Mouse (Mus musculus) regulatory T cell (primary cell): ENCODE measurements around the gene Xrcc5.

Experiments
- in situ Hi-C: fragments of 300-600 bp; cut with MboI, MseI; formaldehyde crosslinking; loops from one replicate; pipeline ENCODE4 v1.15.1; 2025; ENCODE audit warnings: high pct_unique_total_duplicates

The Xrcc5 gene

GRCm38 (mm10) chr1:72307317-72307798 is at the start of gene Xrcc5:
Xrcc5 (plus strand) TSS chr1:72307421.
- in situ Hi-C loops: loop anchor here (10.0 to 25.0 kb wide), 2 partner anchors 53 to 555 kb away; partner anchors contain the start of gene Igfbp5

DNA sequence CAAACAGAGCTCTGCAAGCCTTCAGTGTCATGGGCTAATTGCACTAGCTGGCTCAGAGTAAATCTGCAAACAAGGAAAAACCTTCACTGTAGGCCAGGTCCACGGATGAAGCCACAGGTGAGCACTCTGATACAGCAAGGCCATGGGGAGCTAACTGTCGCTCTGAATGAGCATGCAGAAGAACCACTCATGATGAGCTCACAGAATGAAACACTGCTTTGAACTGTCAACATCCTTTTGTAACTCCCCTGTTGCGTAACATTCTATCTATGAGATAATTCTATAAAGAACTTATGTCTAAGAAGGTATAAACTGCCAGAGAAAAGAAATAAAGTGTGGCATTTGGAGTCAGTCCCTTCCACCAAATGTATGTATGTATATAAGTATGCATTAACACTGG is 44.1 kb upstream of the Xrcc5 start:
- in situ Hi-C loops: no loop called here

GRCm38 (mm10) chr1:72278085-72278484 is 29.1 kb upstream of the Xrcc5 start:
- in situ Hi-C loops: no loop called here

GRCm38 (mm10) chr1:72282604-72283003 is 24.6 kb upstream of the Xrcc5 start:
- in situ Hi-C loops: loop anchor here (10.0 kb wide), 1 partner anchor 302 kb away; the partner anchor contains the start of gene Smarcal1

DNA sequence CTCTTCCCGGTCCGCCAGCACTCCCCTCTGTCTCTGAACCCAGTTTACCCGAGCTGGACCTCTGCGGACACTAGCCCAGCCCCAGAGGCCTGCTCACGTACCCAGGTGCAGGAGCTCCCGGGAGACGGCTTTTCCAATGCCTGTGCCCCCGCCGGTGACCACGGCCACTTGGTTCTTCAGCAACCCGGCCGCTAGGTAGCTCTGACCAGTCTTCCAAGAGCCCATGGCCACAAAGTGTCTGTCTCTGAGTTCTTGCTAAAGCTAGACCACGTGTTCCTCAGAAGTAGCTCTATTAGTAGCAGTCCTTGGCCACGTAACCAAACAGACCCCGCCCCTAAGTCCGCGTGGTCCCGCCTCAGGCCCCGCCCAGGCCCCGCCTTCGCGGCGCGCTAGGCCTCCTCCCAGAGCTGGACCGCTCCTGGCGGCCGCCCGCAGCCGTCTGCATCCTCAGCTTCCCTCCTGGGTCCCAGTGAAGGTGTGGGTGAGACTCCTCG is 23.2 kb upstream of the Xrcc5 start, which contains the start of the genes Pecr and Tmem169:
Pecr (minus strand) TSS at position 323 of the 494 bp plus-strand sequence.
Tmem169 (plus strand) TSS at position 378 of the 494 bp plus-strand sequence.
- in situ Hi-C loops: loop anchor here (10.0 kb wide), 1 partner anchor 301 kb away; the partner anchor contains the start of gene Smarcal1

DNA sequence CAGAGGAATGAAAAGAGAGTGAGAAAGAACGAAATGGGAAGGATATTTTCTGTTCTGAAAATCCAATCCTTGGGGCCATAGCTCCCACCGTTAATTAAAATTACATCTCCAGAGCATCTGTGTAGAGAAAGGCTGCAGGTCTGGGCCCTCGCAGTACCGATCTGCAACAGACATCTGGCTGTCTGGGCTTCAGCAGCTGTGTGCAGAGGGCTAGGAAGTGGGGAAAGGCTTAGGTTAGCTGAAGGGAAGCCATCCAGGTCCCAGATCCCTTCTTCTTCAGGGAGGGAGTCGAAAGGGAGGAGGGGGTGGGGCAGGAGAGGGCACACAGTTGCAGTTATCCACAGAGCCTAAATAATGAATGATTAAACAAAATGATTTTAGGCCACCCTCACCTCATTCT is 22.7 kb upstream of the Xrcc5 start:
- in situ Hi-C loops: loop anchor here (10.0 kb wide), 1 partner anchor 300 kb away; the partner anchor contains the start of gene Smarcal1

GRCm38 (mm10) chr1:72286904-72287303 is 20.3 kb upstream of the Xrcc5 start:
- in situ Hi-C loops: loop anchor here (10.0 kb wide), 1 partner anchor 298 kb away; the partner anchor contains the start of gene Smarcal1

DNA sequence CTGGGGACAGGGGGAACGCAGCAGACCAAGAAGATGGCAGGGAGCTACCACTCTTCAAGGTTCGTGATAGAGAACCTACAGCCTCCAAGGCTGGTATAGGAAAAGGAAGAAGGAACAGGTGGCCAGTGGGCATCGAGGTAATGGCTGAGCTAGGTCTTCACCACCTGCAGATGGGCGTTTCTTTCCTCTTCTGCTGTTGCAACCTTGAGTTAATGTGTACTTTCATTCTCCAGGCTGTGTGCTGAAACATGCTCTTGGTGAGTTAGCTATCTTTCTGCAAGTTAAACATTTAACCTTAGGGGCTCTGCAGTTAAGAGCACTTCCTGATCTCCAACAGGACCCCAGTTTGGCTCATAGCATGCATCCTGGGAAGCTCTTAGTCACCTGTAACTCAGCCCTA is 19.3 kb upstream of the Xrcc5 start:
- in situ Hi-C loops: loop anchor here (10.0 kb wide), 1 partner anchor 297 kb away; the partner anchor contains the start of gene Smarcal1

DNA sequence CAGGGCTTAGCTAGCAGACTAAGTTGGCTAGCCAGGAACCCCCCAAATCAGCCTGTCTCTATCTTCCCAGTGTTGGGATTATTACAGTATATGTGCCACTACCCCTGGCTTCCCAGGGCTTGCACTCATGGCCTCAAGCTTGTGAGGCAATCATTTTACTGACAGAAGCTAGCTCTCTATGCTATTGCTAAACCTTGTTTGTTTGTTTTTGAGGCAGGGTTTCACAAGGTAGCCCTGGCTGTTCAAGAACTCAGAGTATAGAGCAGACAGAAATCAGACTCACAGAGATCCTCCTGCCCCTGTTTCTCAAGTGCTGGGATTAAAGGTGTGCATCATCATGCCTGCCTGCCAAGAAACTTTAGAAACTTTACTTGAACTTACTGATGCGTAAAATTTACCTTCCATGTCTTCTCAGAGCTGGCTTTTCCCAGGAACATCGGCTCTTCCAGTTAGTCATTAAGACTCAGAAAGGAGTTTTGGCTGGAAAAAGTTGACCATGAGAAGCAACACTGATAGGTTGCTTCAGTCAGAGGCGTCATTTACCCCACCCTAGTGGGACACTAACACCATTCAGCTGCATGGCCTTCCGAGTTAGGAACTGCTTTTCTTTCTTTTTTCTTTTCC is 18.6 kb upstream of the Xrcc5 start:
- in situ Hi-C loops: loop anchor here (10.0 kb wide), 1 partner anchor 296 kb away; the partner anchor contains the start of gene Smarcal1

DNA sequence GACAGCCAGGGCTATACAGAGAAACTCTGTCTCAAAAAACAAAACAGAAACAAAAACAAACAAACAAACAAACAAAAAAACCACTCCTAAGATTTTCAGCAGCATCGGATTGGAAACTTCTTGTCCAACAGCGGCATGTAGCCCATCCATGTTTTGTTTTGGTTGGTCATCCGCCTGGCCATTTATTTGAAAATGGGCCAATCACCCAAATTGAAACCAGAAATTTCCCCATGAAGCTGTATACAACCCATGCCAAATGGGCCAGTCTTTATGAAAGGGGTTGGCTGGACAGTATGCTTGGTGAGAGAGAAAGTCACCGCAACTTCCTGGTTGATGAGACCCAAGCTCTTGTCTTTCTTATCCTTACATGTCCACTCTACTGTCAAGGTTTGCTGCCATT is 16.3 kb upstream of the Xrcc5 start:
- in situ Hi-C loops: loop anchor here (5.0 kb wide), 1 partner anchor 64 kb away; no protein-coding TSS in a partner anchor

DNA sequence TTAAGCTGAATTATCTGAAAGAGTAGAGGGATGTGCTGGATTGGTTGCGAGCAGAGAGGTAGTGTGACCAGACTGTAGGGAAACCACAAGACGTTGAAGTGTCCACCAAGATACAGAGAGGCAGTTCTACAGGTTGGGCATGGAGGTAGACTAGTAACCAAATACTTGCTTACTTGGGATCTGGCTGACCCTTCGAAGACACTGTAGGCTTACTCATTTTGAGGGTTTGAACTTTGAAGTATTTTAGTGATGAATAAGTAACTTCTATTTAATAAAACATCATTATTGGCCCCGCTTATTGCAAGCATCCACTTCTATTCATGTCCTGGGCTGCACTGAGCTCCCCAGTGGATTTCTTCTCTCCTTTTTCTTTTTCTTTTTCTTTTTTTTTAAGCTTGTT is 15.8 kb upstream of the Xrcc5 start:
- in situ Hi-C loops: loop anchor here (5.0 kb wide), 1 partner anchor 64 kb away; no protein-coding TSS in a partner anchor

GRCm38 (mm10) chr1:72291925-72292324 is 15.3 kb upstream of the Xrcc5 start:
- in situ Hi-C loops: loop anchor here (5.0 kb wide), 1 partner anchor 65 kb away; no protein-coding TSS in a partner anchor

- in situ Hi-C loops: loop anchor here (5.0 kb wide), 1 partner anchor 67 kb away; no protein-coding TSS in a partner anchor
These were observed 13.2 kb upstream of the Xrcc5 start for GRCm38 (mm10) chr1:72293869-72294663.

GRCm38 (mm10) chr1:72295746-72296145 is 11.5 kb upstream of the Xrcc5 start:
- in situ Hi-C loops: no loop called here

GRCm38 (mm10) chr1:72301845-72302244 is 5.4 kb upstream of the Xrcc5 start:
- in situ Hi-C loops: loop anchor here (10.0 to 25.0 kb wide), 2 partner anchors 47 to 560 kb away; partner anchors contain the start of gene Igfbp5

GRCm38 (mm10) chr1:72306241-72306640 is 980 bp upstream of the Xrcc5 start:
- in situ Hi-C loops: loop anchor here (10.0 to 25.0 kb wide), 2 partner anchors 51 to 556 kb away; partner anchors contain the start of gene Igfbp5

DNA sequence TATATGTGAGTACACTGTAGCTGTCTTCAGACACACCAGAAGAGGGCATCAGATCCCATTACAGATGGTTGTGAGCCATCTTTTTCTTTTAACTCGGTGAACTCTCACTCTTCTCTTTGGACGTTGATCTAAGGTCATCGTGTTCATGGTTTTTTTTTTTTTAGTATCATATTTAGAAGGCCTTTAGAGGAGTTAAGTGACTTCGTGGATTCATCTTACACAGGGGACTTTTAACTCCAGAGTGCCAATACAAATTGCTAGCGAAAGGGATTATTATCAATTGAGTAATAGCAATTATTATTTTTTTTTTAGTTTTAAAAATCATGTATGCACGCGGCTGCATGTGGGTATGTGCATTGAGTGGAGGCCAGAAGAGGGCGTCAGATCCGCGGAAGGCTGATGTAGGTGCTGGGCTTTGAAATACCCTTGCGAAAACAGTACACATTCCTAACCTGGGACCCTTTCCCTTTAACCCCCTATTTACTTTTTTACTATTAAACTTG is 491 bp upstream of the Xrcc5 start:
- in situ Hi-C loops: loop anchor here (10.0 to 25.0 kb wide), 2 partner anchors 52 to 556 kb away; partner anchors contain the start of gene Igfbp5

DNA sequence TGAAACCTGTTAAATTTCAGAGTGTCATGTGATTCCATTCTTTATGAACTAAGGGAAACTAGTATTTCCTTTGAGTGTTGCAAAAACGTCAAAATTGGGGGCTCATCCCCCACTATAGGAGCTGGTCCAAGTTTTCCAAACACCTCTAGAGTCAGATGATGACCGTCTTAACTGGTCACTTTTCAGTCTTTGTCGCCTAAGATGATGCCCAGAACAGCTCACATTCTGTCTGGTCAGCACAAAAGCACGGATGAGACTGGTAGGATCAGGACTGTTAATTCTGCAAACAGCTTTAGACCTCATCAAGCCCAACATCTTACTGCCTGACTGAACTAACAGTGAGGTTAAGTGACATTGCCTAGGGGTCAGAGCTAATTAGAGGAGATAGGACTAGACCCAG is 1.7 kb downstream of the Xrcc5 start:
- in situ Hi-C loops: loop anchor here (10.0 to 25.0 kb wide), 2 partner anchors 54 to 553 kb away; partner anchors contain the start of gene Igfbp5

GRCm38 (mm10) chr1:72309744-72310424 is 2.7 kb downstream of the Xrcc5 start:
- in situ Hi-C loops: loop anchor here (10.0 to 25.0 kb wide), 2 partner anchors 55 to 552 kb away; partner anchors contain the start of gene Igfbp5

GRCm38 (mm10) chr1:72312701-72313398 is 5.6 kb downstream of the Xrcc5 start:
- in situ Hi-C loops: loop anchor here (25.0 kb wide), 1 partner anchor 549 kb away; the partner anchor contains the start of gene Igfbp5
